27 mouse cellular contexts compared by ENCODE assay signal in genomic region chr19:40317001-40317400, GRCm38 (mm10).
"Had no signal": no experiment of that assay in that cellular context is flagged by ENCODE, and none has a peak within 500 bp of the region (broad histone marks: within the 10 kb centered on the region; RNA-seq: fewer than 3 reads in every experiment).

No protein-coding gene starts in this region.

- H3K36me3 ChIP-seq: intestine, embryonic 15.5 days; limb, embryonic 10.5 days had no signal

- H3K4me2 ChIP-seq: heart, embryonic 13.5 days; hindbrain, embryonic 12.5 days; hindbrain, embryonic 14.5 days; intestine, embryonic 15.5 days; limb, embryonic 12.5 days; liver, embryonic 11.5 days; liver, embryonic 13.5 days; liver, embryonic 15.5 days had no signal

- H3K4me1 ChIP-seq: intestine, embryonic 15.5 days; limb, embryonic 12.5 days had no signal

- ATAC-seq: forebrain, embryonic 16.5 days; hindbrain, embryonic 16.5 days; inflammation-experienced regulatory T-cells, adult 6 months; intestine, embryonic 15.5 days; intestine, postnatal 0 days had no signal

- H3K27ac ChIP-seq: gastrocnemius, adult 2 months; heart, embryonic 13.5 days; hindbrain, embryonic 10.5 days; hindbrain, embryonic 12.5 days; hindbrain, embryonic 14.5 days; intestine, embryonic 15.5 days; layer of hippocampus, adult 2 months; left cerebral cortex, adult 2 months; limb, embryonic 10.5 days; limb, embryonic 12.5 days; liver, embryonic 13.5 days; liver, embryonic 15.5 days had no signal

- H3K9ac ChIP-seq: heart, embryonic 13.5 days; hindbrain, embryonic 12.5 days; hindbrain, embryonic 14.5 days; intestine, embryonic 15.5 days; limb, embryonic 12.5 days; liver, embryonic 13.5 days; liver, embryonic 15.5 days; liver, postnatal 0 days had no signal

- H3K27me3 ChIP-seq: heart, embryonic 13.5 days; hindbrain, embryonic 12.5 days; intestine, embryonic 15.5 days; limb, embryonic 12.5 days; liver, embryonic 13.5 days; liver, embryonic 15.5 days had no signal

- DNase-seq: gastrocnemius, adult 2 months; gastrocnemius, postnatal 10 days; gastrocnemius, postnatal 25 days; heart, postnatal 10 days; kidney, adult 18-20 months; kidney, adult 8-10 months; kidney, postnatal 10 days; kidney, postnatal 25 days; kidney, postnatal 4 days; liver; liver, embryonic 13.5 days; liver, postnatal 0 days had no signal

- H3K4me3 ChIP-seq: gastrocnemius, adult 2 months; heart, embryonic 13.5 days; hindbrain, embryonic 10.5 days; hindbrain, embryonic 12.5 days; intestine, embryonic 15.5 days; layer of hippocampus, adult 2 months; left cerebral cortex, adult 2 months; limb, embryonic 10.5 days; limb, embryonic 12.5 days; liver, embryonic 13.5 days; liver, embryonic 15.5 days had no signal

- H3K9me3 ChIP-seq: heart, embryonic 13.5 days; hindbrain, embryonic 10.5 days; hindbrain, embryonic 12.5 days; intestine, embryonic 15.5 days; limb, embryonic 10.5 days; limb, embryonic 12.5 days; liver, embryonic 13.5 days; liver, embryonic 15.5 days had no signal
